Mouse (Mus musculus) midbrain, embryonic 14.5 days (tissue): ENCODE results near the gene Vipr1. TPM values are rescaled to one million over a fixed set of nuclear protein-coding genes. Genes with fewer than 3 reads are reported as not detected.

ENCODE experiments used
- ATAC-seq: fragments of 200-750 bp; cut with Nextera tagmentation; 2 replicates; pipeline ENCODE4 v1.8.0; 2017; ENCODE audit warnings: moderate number of reproducible peaks, moderate library complexity; ENCODE audit not compliant: low FRiP score, low TSS enrichment
- DNase-seq: peaks from one replicate; pipeline ENCODE4 v3.0.0-alpha.2; 2015
- H3K27ac ChIP-seq: fragments of 300-500 bp; sonication (generic); replicated peaks from 2 replicates; pipeline ENCODE4 v1.5.1; 2014; ENCODE audit warnings: mild to moderate bottlenecking, low read depth, low read length, moderate library complexity
- H3K27me3 ChIP-seq: fragments of 300-500 bp; sonication (generic); 2 replicates; pipeline ENCODE4 v1.6.1; 2014; ENCODE audit warnings: low read length, control low read depth, mixed read lengths; ENCODE audit not compliant: control insufficient read depth, insufficient read depth
- H3K36me3 ChIP-seq: fragments of 300-500 bp; sonication (generic); 2 replicates; pipeline ENCODE4 v1.6.1; 2014; ENCODE audit warnings: low read length, control low read depth; ENCODE audit not compliant: control insufficient read depth, insufficient read depth
- H3K4me1 ChIP-seq: fragments of 300-500 bp; sonication (generic); 2 replicates; pipeline ENCODE4 v1.6.1; 2014; ENCODE audit warnings: mild to moderate bottlenecking, antibody characterized with exemption, low read length, control low read depth; ENCODE audit not compliant: control insufficient read depth, insufficient read depth
- H3K4me2 ChIP-seq: fragments of 300-500 bp; sonication (generic); 2 replicates; pipeline ENCODE4 v1.6.1; 2014; ENCODE audit warnings: mild to moderate bottlenecking, low read length, moderate library complexity
- H3K4me3 ChIP-seq: fragments of 300-500 bp; sonication (generic); replicated peaks from 2 replicates; pipeline ENCODE4 v1.5.1; 2014; ENCODE audit warnings: low read depth, low read length
- H3K9ac ChIP-seq: fragments of 300-500 bp; sonication (generic); replicated peaks from 2 replicates; pipeline ENCODE4 v1.6.1; 2014; ENCODE audit warnings: mild to moderate bottlenecking, low read length, moderate library complexity
- H3K9me3 ChIP-seq: fragments of 300-500 bp; sonication (generic); 2 replicates; pipeline ENCODE4 v1.6.1; 2016; ENCODE audit warnings: low read length, control low read depth, mixed read lengths; ENCODE audit not compliant: control insufficient read depth
- WGBS: fragments of 180-500 bp; shearing (Covaris S2); extraction: QIAGEN DNeasy Blood & Tissue Kit; methylation state at CpG from one replicate; pipeline ENCODE4 v1.1.7; 2014; 5-methylcytosine and 5-hydroxymethylcytosine counted together
- polyA plus RNA-seq: library from polyadenylated mRNA; unstranded; fragments of >200 nt; fragmentation: Nextera tagmentation; extraction: Ambion mirVana; gene quantifications from 2 replicates; pipeline ENCODE4 v1.2.1, GENCODE M21; 2014

The Vipr1 gene
- polyA plus RNA-seq, 1 experiment from 2014 or later = 0.25 TPM

- H3K4me1 ChIP-seq = 0 out of 2 replicates have a peak, but pooled peaks cover 5% of the 10 kb centered on the region
- no peaks in the 10 kb centered on the region for H3K9me3 ChIP-seq
- H3K9ac ChIP-seq = no peak overlapping the region
- H3K27me3 ChIP-seq = 0 out of 2 replicates have a peak, but pooled peaks cover 6% of the 10 kb centered on the region
- ATAC-seq (no peak), DNase-seq (no peak)
- WGBS = 62% methylated on average over 16 of the region's 16 CpGs
- H3K27ac ChIP-seq = no peak overlapping the region
- no peak overlapping the region for H3K4me3 ChIP-seq
- H3K4me2 ChIP-seq = no peak overlapping the region
- H3K36me3 ChIP-seq = no peaks in the 10 kb centered on the region
Observed at GRCm38 (mm10) chr9:121666957-121667630, 24.6 kb downstream of the Vipr1 start.

- Histone ChIP-seq H3K27me3 (0 out of 2 replicates have a peak, but pooled peaks cover 6% of the 10 kb centered on the region), H3K36me3 (no peaks in the 10 kb centered on the region), H3K4me2 (no peak overlapping the region), H3K4me1 (0 out of 2 replicates have a peak, but pooled peaks cover 5% of the 10 kb centered on the region), H3K4me3 (no peak overlapping the region), H3K27ac (no peak overlapping the region), H3K9me3 (no peaks in the 10 kb centered on the region), H3K9ac (no peak overlapping the region)
- WGBS = 60% methylated on average over 11 of the region's 11 CpGs
- no peak for ATAC-seq
- DNase-seq = no peak
Observed at GRCm38 (mm10) chr9:121667822-121668221, 25.3 kb downstream of the Vipr1 start.

GRCm38 (mm10) chr9:121669348-121669791, 26.9 kb downstream of the Vipr1 start:
- WGBS = under 1% methylated on average over 28 of the region's 28 CpGs
- Histone ChIP-seq H3K9me3 (no peaks in the 10 kb centered on the region), H3K4me2 (peak overlapping the region; percentile 65), H3K4me3 (peak overlapping the region; percentile 38), H3K9ac (peak overlapping the region; percentile 62), H3K4me1 (0 out of 2 replicates have a peak, but pooled peaks cover 5% of the 10 kb centered on the region), H3K36me3 (no peaks in the 10 kb centered on the region), H3K27ac (no peak overlapping the region), H3K27me3 (0 out of 2 replicates have a peak, but pooled peaks cover 6% of the 10 kb centered on the region)
- DNase-seq = peak; percentile 85
- peak; percentile 55; the same call in 1 of the 2 replicates for ATAC-seq

GRCm38 (mm10) chr9:121671300-121671699, 28.8 kb downstream of the Vipr1 start:
- Histone ChIP-seq H3K27ac (no peak overlapping the region), H3K4me3 (no peak overlapping the region), H3K27me3 (0 out of 2 replicates have a peak, but pooled peaks cover 6% of the 10 kb centered on the region), H3K4me1 (0 out of 2 replicates have a peak, but pooled peaks cover 5% of the 10 kb centered on the region), H3K9me3 (no peaks in the 10 kb centered on the region), H3K9ac (no peak overlapping the region), H3K4me2 (no peak overlapping the region), H3K36me3 (no peaks in the 10 kb centered on the region)
- peak; percentile 81 for DNase-seq
- WGBS = 20% methylated on average over 7 of the region's 7 CpGs
- no peak for ATAC-seq

- Histone ChIP-seq H3K27ac (no peak overlapping the region), H3K27me3 (0 out of 2 replicates have a peak, but pooled peaks cover 6% of the 10 kb centered on the region), H3K4me3 (no peak overlapping the region), H3K4me2 (no peak overlapping the region), H3K9me3 (no peaks in the 10 kb centered on the region), H3K36me3 (no peaks in the 10 kb centered on the region), H3K4me1 (0 out of 2 replicates have a peak, but pooled peaks cover 5% of the 10 kb centered on the region), H3K9ac (no peak overlapping the region)
- ATAC-seq (no peak), DNase-seq (no peak)
- WGBS = 68% methylated on average over 5 of the region's 5 CpGs
Observed at GRCm38 (mm10) chr9:121672311-121672710, 29.8 kb downstream of the Vipr1 start.

- DNase-seq = no peak
- no peak overlapping the region for H3K4me2 ChIP-seq
- no peaks in the 10 kb centered on the region for H3K36me3 ChIP-seq
- H3K27me3 ChIP-seq = 0 out of 2 replicates have a peak, but pooled peaks cover under 1% of the 10 kb centered on the region
- H3K9me3 ChIP-seq = no peaks in the 10 kb centered on the region
- 0 out of 2 replicates have a peak, but pooled peaks cover 5% of the 10 kb centered on the region for H3K4me1 ChIP-seq
- ATAC-seq = no peak
- no peak overlapping the region for H3K4me3 ChIP-seq
- no peak overlapping the region for H3K27ac ChIP-seq
- WGBS = 83% methylated on average over 5 of the region's 5 CpGs
- H3K9ac ChIP-seq = no peak overlapping the region
Observed at GRCm38 (mm10) chr9:121673716-121674115, 31.2 kb downstream of the Vipr1 start.

GRCm38 (mm10) chr9:121675011-121675410, 32.5 kb downstream of the Vipr1 start:
- ATAC-seq = no peak
- no peak overlapping the region for H3K4me2 ChIP-seq
- DNase-seq = no peak
- H3K4me3 ChIP-seq = no peak overlapping the region
- H3K9me3 ChIP-seq = no peaks in the 10 kb centered on the region
- no peaks in the 10 kb centered on the region for H3K27me3 ChIP-seq
- H3K27ac ChIP-seq = no peak overlapping the region
- 87% methylated on average over 9 of the region's 9 CpGs for WGBS
- no peaks in the 10 kb centered on the region for H3K36me3 ChIP-seq
- 0 out of 2 replicates have a peak, but pooled peaks cover under 1% of the 10 kb centered on the region for H3K4me1 ChIP-seq
- H3K9ac ChIP-seq = no peak overlapping the region

GRCm38 (mm10) chr9:121675556-121675955, 33.0 kb downstream of the Vipr1 start:
- 87% methylated on average over 2 of the region's 2 CpGs for WGBS
- Histone ChIP-seq H3K9ac (no peak overlapping the region), H3K36me3 (no peaks in the 10 kb centered on the region), H3K27me3 (no peaks in the 10 kb centered on the region), H3K4me2 (no peak overlapping the region), H3K9me3 (no peaks in the 10 kb centered on the region), H3K4me1 (no peaks in the 10 kb centered on the region), H3K4me3 (no peak overlapping the region), H3K27ac (no peak overlapping the region)
- no peak for ATAC-seq
- no peak for DNase-seq

GRCm38 (mm10) chr9:121677069-121677468, 34.6 kb downstream of the Vipr1 start:
- ATAC-seq (no peak), DNase-seq (no peak)
- Histone ChIP-seq H3K27ac (no peak overlapping the region), H3K27me3 (no peaks in the 10 kb centered on the region), H3K4me2 (no peak overlapping the region), H3K36me3 (peaks cover 9% of the 10 kb centered on the region), H3K4me1 (no peaks in the 10 kb centered on the region), H3K9ac (no peak overlapping the region), H3K4me3 (no peak overlapping the region), H3K9me3 (no peaks in the 10 kb centered on the region)
- 85% methylated on average over 4 of the region's 4 CpGs for WGBS
